ENCODE assay signal across 8 mouse cellular contexts in genomic region chr3:88685958-88686451, GRCm38 (mm10). TPM values are rescaled to one million over a fixed set of nuclear protein-coding genes. Genes with fewer than 3 reads are reported as not detected.
DNase-seq lines count a peak whose midpoint lies in the region; ATAC-seq lines count a peak whose summit lies in the region.

No protein-coding gene starts in this region.

- H3K4me3 ChIP-seq in macrophage (ENCODE audit: inconsistent target): peak overlapping the region; percentile 96
- peak overlapping the region; percentile 89 for H3K4me3 ChIP-seq in stomach, embryonic 14.5 days (ENCODE audit: low read depth, low read length)

- peaks cover 19% of the 10 kb centered on the region for H3K36me3 ChIP-seq in macrophage (ENCODE audit: inconsistent target)
- H3K36me3 ChIP-seq in stomach, embryonic 14.5 days (ENCODE audit: control insufficient read depth, insufficient read depth, low read length): peaks cover 30% of the 10 kb centered on the region

- peaks cover 11% of the 10 kb centered on the region for H3K4me1 ChIP-seq in stomach, embryonic 14.5 days (ENCODE audit: control insufficient read depth, insufficient read depth, low read length)

- peaks cover 51% of the 10 kb centered on the region for H3K79me2 ChIP-seq in macrophage (ENCODE audit: inconsistent target)

- peak; percentile 76 for DNase-seq in embryo, embryonic 10 days (ENCODE audit: low spot score)
- no peak for DNase-seq in embryo, embryonic 9.5 days (ENCODE audit: extremely low spot score)
- DNase-seq in cerebellum, adult 18-20 months: peak; percentile 56 to 61
- DNase-seq in forelimb bud, embryonic 11.5 days (ENCODE audit: low read depth, low spot score): peak; percentile 57
- peak; percentile 63 to 76 for DNase-seq in kidney, postnatal 25 days

- peak; percentile 1 for ATAC-seq in CD4-positive, CD25-positive, alpha-beta regulatory T cell, adult 4 months
- peak; percentile 53 for ATAC-seq in stomach, embryonic 14.5 days (ENCODE audit: insufficient number of reproducible peaks, insufficient read depth, low FRiP score, low read depth)

- WGBS in macrophage (ENCODE audit: missing documents): under 1% methylated on average over 35 of the region's 45 CpGs
- under 1% methylated on average over 45 of the region's 45 CpGs for WGBS in stomach, embryonic 14.5 days

- peak overlapping the region; percentile 83 for H3K4me2 ChIP-seq in stomach, embryonic 14.5 days (replicated peaks; ENCODE audit: low read depth, low read length)

- H3K27ac ChIP-seq in macrophage: peak overlapping the region; percentile 83
- H3K27ac ChIP-seq in stomach, embryonic 14.5 days (ENCODE audit: low read length): peak overlapping the region; percentile 98

- H3K9me3 ChIP-seq in stomach, embryonic 14.5 days (ENCODE audit: control insufficient read depth, low read depth, low read length): no peaks in the 10 kb centered on the region

- peak overlapping the region; percentile 94 for H3K9ac ChIP-seq in stomach, embryonic 14.5 days (replicated peaks; ENCODE audit: low read depth, low read length)

- H3K27me3 ChIP-seq in stomach, embryonic 14.5 days (ENCODE audit: control insufficient read depth, insufficient read depth, low read length): no peaks in the 10 kb centered on the region

RNA-seq across cellular contexts. Expression of gene Khdc4, which starts 0.4 kb away (rescaled TPM):
- polyA plus RNA-seq in CD4-positive, CD25-positive, alpha-beta regulatory T cell, adult 4 months (2017; shearing (Covaris generic)): 10 to 100 TPM; 49.8 to 50.2 TPM
- 100 to 1,000 TPM; 198 to 376 (median 277) TPM for total RNA-seq in macrophage (2018; cell fraction: chromatin; rRNA removed)
- 10 to 100 TPM; 20.0 to 34.1 (median 23.1) TPM for total RNA-seq in macrophage (2018; cell fraction: cytosol; rRNA removed)
- 100 to 1,000 TPM; 123 to 220 (median 167) TPM for total RNA-seq in macrophage (2018; cell fraction: nucleus; rRNA removed)
- 23.7 to 38.1 TPM (median 25.0 TPM) in 3 replicates for polyA plus RNA-seq in macrophage (2018)
- polyA plus RNA-seq in stomach, embryonic 14.5 days (2014; fragmentation: Nextera tagmentation; extraction: Ambion mirVana): 81.9 and 90.4 TPM in 2 replicates

RNA-seq across cellular contexts. Expression of gene Rit1, which starts 30.6 kb away (rescaled TPM):
- 10 to 100 TPM; 28.1 to 36.1 TPM for polyA plus RNA-seq in CD4-positive, CD25-positive, alpha-beta regulatory T cell, adult 4 months (2017; shearing (Covaris generic))
- 10 to 100 TPM; 12.0 to 87.7 (median 38.8) TPM for total RNA-seq in macrophage (2018; cell fraction: chromatin; rRNA removed)
- 100 to 1,000 TPM in 1 of 26 experiments, 10 to 100 TPM in 25; 33.3 to 101 (median 76.8) TPM for total RNA-seq in macrophage (2018; cell fraction: cytosol; rRNA removed)
- 10 to 100 TPM; 17.8 to 72.3 (median 36.9) TPM for total RNA-seq in macrophage (2018; cell fraction: nucleus; rRNA removed)
- polyA plus RNA-seq in macrophage (2018): 63.4 to 99.3 TPM (median 90.4 TPM) in 3 replicates
- 63.4 and 73.9 TPM in 2 replicates for polyA plus RNA-seq in stomach, embryonic 14.5 days (2014; fragmentation: Nextera tagmentation; extraction: Ambion mirVana)

RNA-seq across cellular contexts. Expression of gene Rxfp4, which starts 33.1 kb away (rescaled TPM):
- polyA plus RNA-seq in CD4-positive, CD25-positive, alpha-beta regulatory T cell, adult 4 months (2017; shearing (Covaris generic)): under 1 TPM in 1 of 2 experiments, not detected in 1; 0.26 TPM
- total RNA-seq in macrophage (2018; cell fraction: chromatin; rRNA removed): not detected
- not detected for total RNA-seq in macrophage (2018; cell fraction: cytosol; rRNA removed)
- total RNA-seq in macrophage (2018; cell fraction: nucleus; rRNA removed): not detected
- not detected in 3 replicates for polyA plus RNA-seq in macrophage (2018)
- not detected in 2 replicates for polyA plus RNA-seq in stomach, embryonic 14.5 days (2014; fragmentation: Nextera tagmentation; extraction: Ambion mirVana)
